Mouse (Mus musculus) kidney, embryonic 14.5 days (tissue): ENCODE measurements around the gene Gpatch8. TPM values are rescaled to one million over a fixed set of nuclear protein-coding genes. Genes with fewer than 3 reads are reported as not detected.

Source experiments
- ATAC-seq: fragments of 200-750 bp; cut with Nextera tagmentation; 2 replicates; pipeline ENCODE4 v1.8.0; 2017; ENCODE audit warnings: moderate number of reproducible peaks, mild to moderate bottlenecking, moderate TSS enrichment, moderate library complexity; ENCODE audit not compliant: low FRiP score, low TSS enrichment
- H3K27ac ChIP-seq: fragments of 300-500 bp; sonication (generic); 2 replicates; pipeline ENCODE4 v1.5.1; 2014; ENCODE audit warnings: low read depth, mild to moderate bottlenecking, low read length, moderate library complexity, mixed read lengths
- H3K27me3 ChIP-seq: fragments of 300-500 bp; sonication (generic); 2 replicates; pipeline ENCODE4 v1.6.1; 2014; ENCODE audit warnings: mild to moderate bottlenecking, low read length; ENCODE audit not compliant: control insufficient read depth, insufficient read depth
- H3K36me3 ChIP-seq: fragments of 300-500 bp; sonication (generic); 2 replicates; pipeline ENCODE4 v1.6.1; 2014; ENCODE audit warnings: low read length, mixed read lengths; ENCODE audit not compliant: control insufficient read depth, insufficient read depth
- H3K4me1 ChIP-seq: fragments of 300-500 bp; sonication (generic); 2 replicates; pipeline ENCODE4 v1.6.1; 2014; ENCODE audit warnings: low read length, mixed read lengths; ENCODE audit not compliant: control insufficient read depth, insufficient read depth
- H3K4me2 ChIP-seq: fragments of 300-500 bp; sonication (generic); replicated peaks from 2 replicates; pipeline ENCODE4 v1.6.1; 2014; ENCODE audit warnings: low read depth, mild to moderate bottlenecking, low read length
- H3K4me3 ChIP-seq: fragments of 300-500 bp; sonication (generic); 2 replicates; pipeline ENCODE4 v1.5.1; 2014; ENCODE audit warnings: mild to moderate bottlenecking, low read length
- H3K9ac ChIP-seq: fragments of 300-500 bp; sonication (generic); 2 replicates; pipeline ENCODE4 v1.6.1; 2014; ENCODE audit warnings: low read depth, mild to moderate bottlenecking, low read length, moderate library complexity
- H3K9me3 ChIP-seq: fragments of 300-500 bp; sonication (generic); 2 replicates; pipeline ENCODE4 v1.6.1; 2016; ENCODE audit warnings: low read length; ENCODE audit not compliant: control insufficient read depth
- WGBS: fragments of 180-500 bp; shearing (Covaris S2); extraction: QIAGEN DNeasy Blood & Tissue Kit; methylation state at CpG from one replicate; pipeline ENCODE4 v1.1.7; 2014; 5-methylcytosine and 5-hydroxymethylcytosine counted together
- polyA plus RNA-seq: library from polyadenylated mRNA; unstranded; fragments of >200 nt; fragmentation: Nextera tagmentation; extraction: Ambion mirVana; gene quantifications from 2 replicates; pipeline ENCODE4 v1.2.1, GENCODE M21; 2014

Gpatch8 gene
- polyA plus RNA-seq, 1 experiment from 2014 or later: 60.6 TPM

- no peak for ATAC-seq
- Histone ChIP-seq H3K4me2 (no peak overlapping the region), H3K9me3 (no peaks in the 10 kb centered on the region), H3K4me1 (no peaks in the 10 kb centered on the region), H3K27me3 (no peaks in the 10 kb centered on the region), H3K4me3 (no peak overlapping the region), H3K9ac (no peak overlapping the region), H3K36me3 (peaks cover 50% of the 10 kb centered on the region), H3K27ac (no peak overlapping the region)
- 94% methylated on average over 6 of the region's 6 CpGs for WGBS
Observed at GRCm38 (mm10) chr11:102495114-102495513, 61.1 kb downstream of the Gpatch8 start.

DNA sequence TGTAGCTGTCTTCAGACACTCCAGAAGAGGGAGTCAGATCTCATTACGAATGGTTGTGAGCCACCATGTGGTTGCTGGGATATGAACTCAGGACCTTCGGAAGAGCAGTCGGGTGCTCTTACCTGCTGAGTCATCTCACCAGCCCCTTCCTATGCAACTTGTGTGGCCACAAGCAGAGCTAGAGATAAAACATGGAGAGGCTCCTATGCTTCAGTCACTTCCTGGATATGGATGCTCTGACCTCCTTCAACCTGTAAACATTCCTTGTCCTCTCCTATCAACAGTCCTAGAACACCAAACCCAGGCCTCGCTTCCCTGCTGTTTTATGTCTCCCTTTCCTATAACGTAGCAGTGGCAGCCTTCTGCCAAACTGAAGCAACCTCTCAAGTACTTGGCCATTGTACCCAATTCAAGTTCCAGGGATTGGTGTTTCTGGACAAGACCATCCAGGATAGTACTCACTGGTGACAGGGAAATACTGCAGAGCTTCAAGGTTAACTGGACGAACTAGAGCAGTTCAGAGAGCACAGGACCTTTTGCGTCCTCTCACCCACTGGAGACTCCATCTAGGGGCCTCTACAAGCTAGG, 62.0 kb downstream of the Gpatch8 start:
- no peaks in the 10 kb centered on the region for H3K4me1 ChIP-seq
- peaks cover 40% of the 10 kb centered on the region for H3K36me3 ChIP-seq
- 87% methylated on average over 7 of the region's 7 CpGs for WGBS
- no peak overlapping the region for H3K9ac ChIP-seq
- no peak overlapping the region for H3K4me2 ChIP-seq
- H3K27ac ChIP-seq: no peak overlapping the region
- no peaks in the 10 kb centered on the region for H3K9me3 ChIP-seq
- no peaks in the 10 kb centered on the region for H3K27me3 ChIP-seq
- H3K4me3 ChIP-seq: no peak overlapping the region
- no peak for ATAC-seq

DNA sequence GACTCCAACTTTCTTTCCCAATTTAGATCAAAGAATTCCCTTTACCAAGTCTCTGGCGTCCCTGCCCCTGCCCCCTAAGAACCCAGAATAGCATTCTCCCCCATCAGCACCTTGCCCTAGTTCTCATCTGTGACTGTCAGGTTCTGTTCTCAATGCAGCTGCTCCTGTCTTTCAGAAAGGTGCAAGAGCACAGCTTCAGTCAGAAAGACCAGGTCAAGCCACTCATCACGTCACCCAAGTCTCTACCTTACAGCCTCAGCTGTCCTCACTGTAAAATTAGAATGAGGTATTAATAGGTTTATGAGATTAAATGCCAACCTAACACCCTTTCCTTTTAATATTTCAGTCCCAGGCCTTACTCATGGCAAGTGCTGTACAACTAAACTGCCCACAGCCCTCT, 63.0 kb downstream of the Gpatch8 start:
- Histone ChIP-seq H3K9ac (no peak overlapping the region), H3K36me3 (peaks cover 34% of the 10 kb centered on the region), H3K27ac (no peak overlapping the region), H3K4me2 (no peak overlapping the region), H3K27me3 (no peaks in the 10 kb centered on the region), H3K4me1 (no peaks in the 10 kb centered on the region), H3K4me3 (no peak overlapping the region), H3K9me3 (no peaks in the 10 kb centered on the region)
- WGBS: 85% methylated on average over 2 of the region's 2 CpGs
- ATAC-seq: no peak

DNA sequence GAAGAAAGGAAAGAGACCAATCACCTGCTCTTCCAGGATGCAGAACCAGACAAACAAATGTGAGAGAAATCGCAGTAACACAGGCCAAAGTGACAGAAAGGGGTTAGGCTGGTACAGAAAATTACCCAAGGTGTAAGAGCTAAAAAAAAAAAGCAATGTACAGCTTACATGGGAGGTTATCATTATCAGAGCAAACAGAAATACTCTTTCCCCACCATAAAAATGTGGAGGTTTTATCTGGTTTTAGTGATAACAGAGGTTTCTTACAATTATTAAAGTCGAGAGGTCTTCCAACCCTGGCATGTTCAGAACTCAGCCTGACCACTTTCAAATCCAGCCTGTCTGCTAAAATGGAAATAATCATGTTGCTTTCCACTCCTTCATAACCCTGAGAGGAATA, 68.3 kb downstream of the Gpatch8 start:
- H3K9ac ChIP-seq: no peak overlapping the region
- WGBS: 93% methylated on average over 2 of the region's 2 CpGs
- H3K4me1 ChIP-seq: no peaks in the 10 kb centered on the region
- H3K27me3 ChIP-seq: no peaks in the 10 kb centered on the region
- H3K4me3 ChIP-seq: no peak overlapping the region
- ATAC-seq: no peak
- H3K9me3 ChIP-seq: no peaks in the 10 kb centered on the region
- no peak overlapping the region for H3K27ac ChIP-seq
- peaks cover 34% of the 10 kb centered on the region for H3K36me3 ChIP-seq
- H3K4me2 ChIP-seq: no peak overlapping the region

DNA sequence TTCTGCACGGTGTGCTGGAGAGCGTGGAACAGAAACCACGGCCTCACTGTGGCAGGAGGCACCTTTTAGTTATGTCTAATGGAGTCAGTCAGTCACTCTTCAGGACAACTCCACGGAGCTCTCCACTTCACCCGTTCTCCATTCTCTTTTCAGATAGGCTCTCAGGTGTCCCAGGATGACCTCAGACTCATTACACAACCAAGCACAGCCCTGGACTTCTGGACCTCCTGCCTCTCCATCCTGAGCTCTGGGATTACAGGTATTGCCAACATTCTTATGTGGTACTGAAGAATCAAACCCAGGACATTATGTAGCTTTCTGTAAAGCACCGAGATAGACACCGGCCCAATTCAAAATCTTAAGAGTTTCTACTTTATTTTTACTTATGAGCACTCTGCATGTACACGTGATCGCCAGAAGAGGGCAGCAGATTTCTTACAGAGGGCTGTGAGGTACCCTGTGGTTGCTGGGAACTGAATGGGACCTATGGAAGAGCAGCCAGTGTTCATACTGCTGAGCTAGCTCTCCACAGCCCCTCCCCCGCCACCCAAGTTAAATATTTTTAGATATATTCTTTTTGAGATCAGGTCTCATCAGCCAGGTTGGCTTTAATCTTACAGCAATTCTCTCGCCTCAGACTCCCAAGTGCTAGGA, 69.3 kb downstream of the Gpatch8 start:
- H3K4me2 ChIP-seq: no peak overlapping the region
- peak; percentile 81; the same call in 1 of the 2 replicates for ATAC-seq
- no peaks in the 10 kb centered on the region for H3K4me1 ChIP-seq
- H3K36me3 ChIP-seq: peaks cover 36% of the 10 kb centered on the region
- WGBS: 73% methylated on average over 11 of the region's 11 CpGs
- no peak overlapping the region for H3K27ac ChIP-seq
- no peak overlapping the region for H3K9ac ChIP-seq
- no peaks in the 10 kb centered on the region for H3K9me3 ChIP-seq
- H3K27me3 ChIP-seq: no peaks in the 10 kb centered on the region
- H3K4me3 ChIP-seq: no peak overlapping the region

- no peak overlapping the region for H3K4me2 ChIP-seq
- 94% methylated on average over 10 of the region's 10 CpGs for WGBS
- no peaks in the 10 kb centered on the region for H3K9me3 ChIP-seq
- no peak overlapping the region for H3K4me3 ChIP-seq
- no peak for ATAC-seq
- no peaks in the 10 kb centered on the region for H3K27me3 ChIP-seq
- H3K4me1 ChIP-seq: no peaks in the 10 kb centered on the region
- peaks cover 79% of the 10 kb centered on the region for H3K36me3 ChIP-seq
- H3K27ac ChIP-seq: no peak overlapping the region
- no peak overlapping the region for H3K9ac ChIP-seq
Observed at GRCm38 (mm10) chr11:102481779-102482178, 74.4 kb downstream of the Gpatch8 start.

- H3K4me1 ChIP-seq: no peaks in the 10 kb centered on the region
- no peak overlapping the region for H3K27ac ChIP-seq
- H3K9ac ChIP-seq: no peak overlapping the region
- peaks cover 70% of the 10 kb centered on the region for H3K36me3 ChIP-seq
- no peak for ATAC-seq
- H3K9me3 ChIP-seq: no peaks in the 10 kb centered on the region
- H3K4me3 ChIP-seq: no peak overlapping the region
- no peak overlapping the region for H3K4me2 ChIP-seq
- H3K27me3 ChIP-seq: no peaks in the 10 kb centered on the region
- WGBS: 95% methylated on average over 4 of the region's 4 CpGs
Observed at GRCm38 (mm10) chr11:102480897-102481296, 75.3 kb downstream of the Gpatch8 start.

DNA sequence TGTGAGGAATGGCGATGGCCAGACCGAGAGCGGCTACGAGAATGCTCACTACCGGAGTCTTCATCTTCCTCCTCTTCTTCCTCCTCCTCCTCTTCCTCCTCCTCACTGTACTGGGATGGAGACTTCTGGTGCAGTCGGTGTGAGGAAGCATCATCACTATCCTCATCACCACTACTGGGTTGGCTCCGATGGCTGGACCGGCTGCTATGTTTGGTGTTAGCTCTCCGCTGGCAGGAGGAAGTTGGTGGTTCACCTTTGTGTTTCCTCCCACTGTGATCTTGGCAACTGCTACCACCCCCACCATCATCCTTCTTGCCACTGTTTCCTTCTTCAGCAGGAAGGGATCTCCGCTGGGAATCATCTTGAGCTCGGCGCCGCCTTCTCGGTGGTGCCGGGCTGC, 76.1 kb downstream of the Gpatch8 start:
- no peaks in the 10 kb centered on the region for H3K9me3 ChIP-seq
- no peaks in the 10 kb centered on the region for H3K4me1 ChIP-seq
- WGBS: 96% methylated on average over 15 of the region's 15 CpGs
- ATAC-seq: no peak
- no peak overlapping the region for H3K9ac ChIP-seq
- no peak overlapping the region for H3K27ac ChIP-seq
- peaks cover 63% of the 10 kb centered on the region for H3K36me3 ChIP-seq
- no peaks in the 10 kb centered on the region for H3K27me3 ChIP-seq
- H3K4me3 ChIP-seq: no peak overlapping the region
- H3K4me2 ChIP-seq: no peak overlapping the region

- Histone ChIP-seq H3K4me3 (no peak overlapping the region), H3K9ac (no peak overlapping the region), H3K4me1 (no peaks in the 10 kb centered on the region), H3K36me3 (peaks cover 58% of the 10 kb centered on the region), H3K27me3 (no peaks in the 10 kb centered on the region), H3K27ac (no peak overlapping the region), H3K9me3 (no peaks in the 10 kb centered on the region), H3K4me2 (no peak overlapping the region)
- no peak for ATAC-seq
- 96% methylated on average over 23 of the region's 23 CpGs for WGBS
Observed at GRCm38 (mm10) chr11:102479581-102479980, 76.6 kb downstream of the Gpatch8 start.
